Mouse (Mus musculus) small intestine, adult 2 months (tissue): ENCODE data around the gene Ankfy1.

Source experiments
- CTCF ChIP-seq: fragments of 200-500 bp; IDR thresholded peaks from 2 replicates; pipeline ENCODE4 v1.5.1; 2012; ENCODE audit warnings: low read depth, mild to moderate bottlenecking, control low read depth, inconsistent platforms, low read length, moderate library complexity, mixed read lengths; ENCODE audit not compliant: insufficient replicate concordance, insufficient read length; ENCODE audit errors: extremely low read depth
- POLR2A ChIP-seq: fragments of 200-500 bp; IDR thresholded peaks from 2 replicates; pipeline ENCODE4 v1.6.1; 2012; ENCODE audit warnings: low read depth, mild to moderate bottlenecking, control low read depth, inconsistent platforms, low read length, moderate library complexity

- TF ChIP-seq POLR2A (no peak), CTCF (no peak)
Measured at GRCm38 (mm10) chr11:72712721-72713120, 22.9 kb downstream of the Ankfy1 start.
